Mouse (Mus musculus): Measurements from ENCODE around the gene Capns1. TPM values are rescaled to one million over a fixed set of nuclear protein-coding genes. Genes with fewer than 3 reads are reported as not detected.
A peak's percentile ranks its signal among the peaks of the same experiment; 100 is the strongest.

The Capns1 gene
- total RNA-seq, 2 experiments from 2014 or later = 207 to 234 TPM

DNA sequence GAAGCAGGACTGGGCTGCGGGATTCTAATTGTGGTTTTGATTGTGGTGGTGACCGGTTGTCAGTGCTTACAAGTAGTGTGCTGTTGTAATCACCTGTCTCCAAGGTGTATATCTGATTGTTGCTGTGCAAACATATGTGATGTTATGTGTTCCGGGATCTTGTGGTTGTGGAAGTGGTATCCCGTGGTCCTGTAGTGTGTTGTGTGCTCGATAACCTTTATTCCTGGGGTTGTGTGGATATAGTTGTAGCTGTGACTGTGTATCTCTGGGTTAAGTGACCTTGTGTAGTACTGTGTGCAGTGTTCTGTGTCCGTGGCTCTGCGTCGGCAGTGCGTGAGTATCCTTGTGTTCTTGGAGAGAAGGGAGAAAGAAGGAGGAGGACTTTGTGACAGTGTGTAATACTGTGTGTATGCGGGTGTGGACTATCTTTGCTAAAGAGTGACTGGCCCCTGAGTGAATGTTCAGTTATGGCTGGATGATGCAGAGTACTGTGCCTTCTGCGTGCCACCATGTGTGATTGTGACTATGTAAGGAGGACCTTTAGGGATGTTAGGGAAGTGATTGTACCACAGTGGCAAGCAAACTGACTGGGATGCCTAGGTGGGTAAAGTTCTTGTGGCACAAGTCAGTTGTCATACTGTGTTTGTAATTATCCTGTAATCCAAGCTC lies 28.2 kb downstream of the Capns1 start:
- no peak for DNase-seq

- DNase-seq = peak; percentile 92 to 93
Observed at GRCm38 (mm10) chr7:30169583-30170282, 28.9 kb downstream of the Capns1 start, which contains the start of gene Zfp146. Gene Zfp146, minus strand, starts transcription at chr7:30169750.

DNA sequence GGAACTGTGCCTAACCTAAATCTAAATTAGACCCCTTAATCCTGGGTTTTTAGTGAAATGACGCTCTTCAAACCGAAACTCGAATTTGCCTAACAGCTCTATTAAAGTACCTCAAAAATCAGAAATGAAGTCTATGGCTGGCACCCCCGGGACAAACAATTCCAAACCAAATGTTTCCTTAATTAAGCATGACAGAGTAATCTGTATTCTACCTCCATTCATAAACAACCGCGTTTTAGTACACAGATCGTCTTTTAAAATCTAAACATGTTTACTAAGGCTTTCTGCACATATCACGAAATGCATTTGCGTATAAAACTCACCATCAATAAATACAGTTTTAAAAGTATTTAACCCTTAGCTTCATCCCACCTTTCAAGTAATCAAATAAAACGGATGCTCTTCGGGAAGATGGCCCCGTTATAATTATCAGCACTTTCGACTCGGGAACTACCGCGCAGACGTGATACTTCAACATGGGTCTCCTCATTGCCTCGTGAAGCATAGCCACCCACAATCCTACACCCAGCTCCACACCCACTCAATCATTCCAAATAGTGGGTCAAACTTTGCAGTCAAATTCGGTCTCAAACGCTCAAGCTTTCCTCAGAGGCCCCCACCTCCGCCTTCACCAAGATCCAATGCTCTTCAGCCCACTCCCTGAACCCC lies 29.6 kb downstream of the Capns1 start:
- DNase-seq = no peak

DNA sequence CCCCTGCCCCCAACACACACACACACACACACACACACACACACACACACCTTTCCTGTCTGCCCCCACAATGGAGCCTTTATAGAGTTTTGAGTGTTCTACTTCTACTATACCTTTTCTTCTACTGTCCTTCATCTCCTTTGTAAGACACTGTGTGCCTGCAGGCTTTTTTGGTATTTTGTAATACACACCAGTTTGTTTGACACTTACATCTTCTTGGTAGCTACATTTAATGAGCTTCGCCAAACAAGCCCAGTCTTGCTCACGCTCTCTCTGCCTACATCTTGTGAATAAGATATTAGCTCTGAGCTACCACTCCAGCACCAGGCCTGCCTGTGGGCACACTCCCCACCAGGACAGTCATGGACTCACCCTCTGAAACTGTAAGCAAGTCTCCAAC lies 33.9 kb downstream of the Capns1 start:
- DNase-seq = no peak

GRCm38 (mm10) chr7:30163113-30163512 lies 35.5 kb downstream of the Capns1 start:
- DNase-seq = no peak

- DNase-seq = no peak
Observed at GRCm38 (mm10) chr7:30155507-30155906, 43.1 kb downstream of the Capns1 start.

- no peak for DNase-seq
Observed at GRCm38 (mm10) chr7:30154040-30154439, 44.6 kb downstream of the Capns1 start.

- DNase-seq = no peak
Observed at GRCm38 (mm10) chr7:30147011-30147410, 51.6 kb downstream of the Capns1 start.

DNA sequence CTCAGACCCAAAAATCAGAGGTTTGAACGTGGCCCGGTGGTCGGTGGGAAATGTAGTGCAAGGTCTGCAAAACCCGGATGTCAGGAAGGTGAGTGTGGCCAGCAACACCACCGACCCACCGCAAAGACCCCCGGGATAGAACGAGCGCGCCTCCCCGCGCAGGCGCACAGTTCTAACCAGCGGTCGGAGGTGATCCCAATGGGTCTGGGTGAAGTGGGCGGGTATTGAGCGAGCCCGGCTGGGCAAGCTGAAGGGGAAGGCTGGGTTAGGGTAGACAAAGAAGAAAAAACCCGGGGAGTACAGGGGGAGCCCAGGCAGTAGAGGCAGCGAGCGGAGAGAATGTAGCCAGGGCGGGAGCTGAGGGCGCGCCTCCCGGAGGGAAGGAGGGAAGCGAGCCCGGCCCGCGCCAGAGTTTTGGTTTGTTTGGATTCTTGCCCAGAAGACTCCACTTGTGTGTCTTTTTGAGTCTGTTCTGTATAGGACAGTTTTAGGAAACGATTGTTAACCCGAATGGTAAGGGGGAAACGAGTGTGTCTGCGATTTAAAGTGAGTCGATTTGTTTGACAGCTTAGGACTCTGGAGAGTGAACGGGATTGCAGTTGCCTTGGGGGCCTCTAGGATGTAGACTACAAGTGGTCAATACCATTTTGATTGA lies 54.9 kb downstream of the Capns1 start:
- DNase-seq = peak; percentile 76 to 77

- no peak for DNase-seq
Observed at GRCm38 (mm10) chr7:30143170-30143554, 55.4 kb downstream of the Capns1 start.

Other genes starting within 250 kb of the Capns1 start
- 10 to 100 TPM; 16.3 to 19.6 TPM for gene Zfp74, start 244.7 kb downstream of the Capns1 start, total RNA-seq (2021)
- 1 to 10 TPM; 4.3 to 5.6 TPM for gene Zfp568, start 214.9 kb downstream of the Capns1 start, total RNA-seq (2021)
- gene Zfp14, start 147.4 kb downstream of the Capns1 start, total RNA-seq (2021) = 10 to 100 TPM in 1 of 2 experiments, 1 to 10 TPM in 1; 9.0 to 12.0 TPM
- gene Zfp82, start 125.9 kb downstream of the Capns1 start, total RNA-seq (2021) = 1 to 10 TPM; 3.7 to 4.2 TPM
- gene Gm26920, start 108.4 kb downstream of the Capns1 start, total RNA-seq (2021) = under 1 TPM in 1 of 2 experiments, not detected in 1; 0.97 TPM
- gene Zfp566, start 108.3 kb downstream of the Capns1 start, total RNA-seq (2021) = 1 to 10 TPM; 6.4 to 8.0 TPM
- gene Zfp260, start 104.0 kb downstream of the Capns1 start, total RNA-seq (2021) = 10 to 100 TPM; 76.8 to 83.7 TPM
- gene Zfp382, start 76.9 kb downstream of the Capns1 start, total RNA-seq (2021) = 10 to 100 TPM; 31.8 to 35.0 TPM
- 10 to 100 TPM; 53.8 to 54.8 TPM for gene Zfp146, start 29.1 kb downstream of the Capns1 start, total RNA-seq (2021)
- 1 to 10 TPM; 3.7 to 5.0 TPM for gene Cox7a1, start 14.7 kb downstream of the Capns1 start, total RNA-seq (2021)
- 10 to 100 TPM; 53.1 to 65.2 TPM for gene Polr2i, start 33.1 kb upstream of the Capns1 start, total RNA-seq (2021)
- gene Tbcb, start 33.5 kb upstream of the Capns1 start, total RNA-seq (2021) = 100 to 1,000 TPM; 118 to 127 TPM
- gene Ovol3, start 36.9 kb upstream of the Capns1 start, total RNA-seq (2021) = not detected
- under 1 TPM; 0.27 to 0.28 TPM for gene Thap8, start 81.3 kb upstream of the Capns1 start, total RNA-seq (2021)
- gene Wdr62, start 81.6 kb upstream of the Capns1 start, total RNA-seq (2021) = 1 to 10 TPM in 1 of 2 experiments, under 1 TPM in 1; 0.94 to 2.1 TPM
- 100 to 1,000 TPM; 454 to 456 TPM for gene Clip3, start 92.9 kb upstream of the Capns1 start, total RNA-seq (2021)
- 10 to 100 TPM; 54.2 to 57.2 TPM for gene Alkbh6, start 109.9 kb upstream of the Capns1 start, total RNA-seq (2021)
- 10 to 100 TPM; 10.5 to 12.7 TPM for gene Syne4, start 116.0 kb upstream of the Capns1 start, total RNA-seq (2021)
- gene E130208F15Rik, start 122.9 kb upstream of the Capns1 start, total RNA-seq (2021) = under 1 TPM; 0.28 to 0.40 TPM
- 1 to 10 TPM; 6.6 to 7.4 TPM for gene Sdhaf1, start 125.1 kb upstream of the Capns1 start, total RNA-seq (2021)
- 10 to 100 TPM; 29.3 to 30.7 TPM for gene Lrfn3, start 164.0 kb upstream of the Capns1 start, total RNA-seq (2021)
- 10 to 100 TPM; 27.4 to 30.2 TPM for gene Tyrobp, start 214.9 kb upstream of the Capns1 start, total RNA-seq (2021)
- gene Hcst, start 221.0 kb upstream of the Capns1 start, total RNA-seq (2021) = not detected
- gene Nfkbid, start 222.9 kb upstream of the Capns1 start, total RNA-seq (2021) = 1 to 10 TPM; 3.1 to 3.4 TPM
- 1,000 to 10,000 TPM; 1,244 to 1,325 TPM for gene Aplp1, start 246.7 kb upstream of the Capns1 start, total RNA-seq (2021)

Measured in layer of hippocampus, postnatal 36 days (tissue).